Comparison of ENCODE assay signal across 7 mouse cellular contexts in the genomic region with DNA sequence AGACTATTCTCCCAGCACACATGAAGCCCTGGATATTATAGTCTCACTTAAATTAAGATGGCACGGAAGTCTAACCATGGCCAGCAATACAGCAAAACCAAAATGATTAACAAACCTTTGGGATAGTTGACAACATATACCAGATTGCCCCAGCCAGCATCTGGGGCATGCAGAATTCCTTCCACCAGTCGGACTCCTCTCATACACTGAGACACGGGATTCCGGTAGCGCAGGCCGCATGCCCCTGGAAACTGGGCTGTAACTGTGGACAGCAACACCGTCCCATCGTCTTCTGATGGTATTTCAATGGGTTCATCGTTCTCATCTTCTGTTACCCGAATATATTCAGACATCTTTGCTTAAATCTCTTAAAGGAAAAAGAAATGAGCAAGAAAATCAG. TPM values are rescaled to one million over a fixed set of nuclear protein-coding genes. Genes with fewer than 3 reads are reported as not detected.
A peak's percentile ranks its signal among the peaks of the same experiment; 100 is the strongest.
DNase-seq lines count a peak whose midpoint lies in the region; ATAC-seq lines count a peak whose summit lies in the region.

No protein-coding gene starts in this region.

- H3K4me3 ChIP-seq in megakaryocyte, embryonic 14.5 days (replicated peaks), result peak overlapping the region; percentile 81
- H3K4me3 ChIP-seq in forebrain, embryonic 14.5 days (ENCODE audit: low read depth, low read length), result peak overlapping the region; percentile 100; the same call in 1 of the 2 replicates
- H3K4me3 ChIP-seq in liver, embryonic 12.5 days, result peak overlapping the region; percentile 86

- peaks cover 48% of the 10 kb centered on the region for H3K4me1 ChIP-seq in megakaryocyte, embryonic 14.5 days
- peaks cover 10% of the 10 kb centered on the region for H3K4me1 ChIP-seq in forebrain, embryonic 14.5 days (ENCODE audit: control insufficient read depth, insufficient read depth, low read length)
- peaks cover 41% of the 10 kb centered on the region for H3K4me1 ChIP-seq in liver, embryonic 12.5 days

- H3K9me3 ChIP-seq in megakaryocyte, embryonic 14.5 days, result no peaks in the 10 kb centered on the region
- H3K9me3 ChIP-seq in forebrain, embryonic 14.5 days (replicated peaks; ENCODE audit: control insufficient read depth, low read length), result no peaks in the 10 kb centered on the region
- no peaks in the 10 kb centered on the region for H3K9me3 ChIP-seq in liver, embryonic 12.5 days (replicated peaks)

- WGBS in forebrain, embryonic 14.5 days, result 87% methylated on average over 10 of the region's 10 CpGs
- 73% methylated on average over 10 of the region's 10 CpGs for WGBS in liver, embryonic 12.5 days (ENCODE audit: insufficient replicate concordance)

- peak overlapping the region; percentile 91 for H3K4me2 ChIP-seq in forebrain, embryonic 14.5 days (ENCODE audit: low read length)
- H3K4me2 ChIP-seq in liver, embryonic 12.5 days, result peak overlapping the region; percentile 91

- no peak for ATAC-seq in megakaryocyte, adult 5-6 weeks (ENCODE audit: poor library complexity, severe bottlenecking)
- no peak for ATAC-seq in forebrain, embryonic 14.5 days
- no peak for ATAC-seq in liver, embryonic 12.5 days

- H3K9ac ChIP-seq in forebrain, embryonic 14.5 days (ENCODE audit: low read length), result no peak overlapping the region
- H3K9ac ChIP-seq in liver, embryonic 12.5 days, result peak overlapping the region; percentile 98

- H3K36me3 ChIP-seq in megakaryocyte, embryonic 14.5 days (replicated peaks; ENCODE audit: low read length), result peaks cover 53% of the 10 kb centered on the region
- H3K36me3 ChIP-seq in forebrain, embryonic 14.5 days (ENCODE audit: control insufficient read depth, insufficient read depth, low read length), result peaks cover 51% of the 10 kb centered on the region
- peaks cover 53% of the 10 kb centered on the region for H3K36me3 ChIP-seq in liver, embryonic 12.5 days

- no peaks in the 10 kb centered on the region for H3K27me3 ChIP-seq in megakaryocyte, embryonic 14.5 days (replicated peaks)
- no peaks in the 10 kb centered on the region for H3K27me3 ChIP-seq in forebrain, embryonic 14.5 days (replicated peaks; ENCODE audit: control insufficient read depth, insufficient read depth, low read length)
- H3K27me3 ChIP-seq in liver, embryonic 12.5 days (replicated peaks), result no peaks in the 10 kb centered on the region

- no peak for DNase-seq in forebrain, embryonic 14.5 days (ENCODE audit: low spot score)
- DNase-seq in adrenal gland, postnatal 4 days (ENCODE audit: low spot score in 2 of 2), result no peak
- no peak for DNase-seq in embryo, embryonic 11 days
- DNase-seq in kidney, adult 8-10 months, result no peak

- H3K27ac ChIP-seq in forebrain, embryonic 14.5 days (ENCODE audit: low read depth, low read length), result no peak overlapping the region
- H3K27ac ChIP-seq in liver, embryonic 12.5 days, result peak overlapping the region; percentile 7; the same call in 1 of the 2 replicates

RNA-seq across cellular contexts. Expression of a gene that starts 1.8 kb away (rescaled TPM):
- polyA plus RNA-seq in megakaryocyte, embryonic 14.5 days (2012; ENCODE audit: insufficient read depth, low replicate concordance), result 18.5 TPM in 1 of 2 replicates, not detected in the other
- 193 and 196 TPM in 2 replicates for total RNA-seq in megakaryocyte, adult 5-6 weeks (2015)
- 339 and 406 TPM in 2 replicates for total RNA-seq in megakaryocyte, adult 5-6 weeks (2017)
- polyA plus RNA-seq in forebrain, embryonic 14.5 days (2014; fragmentation: Nextera tagmentation; extraction: Ambion mirVana), result 127 and 131 TPM in 2 replicates
- polyA plus RNA-seq in liver, embryonic 12.5 days (2016; fragmentation: Nextera tagmentation; extraction: Ambion mirVana), result 220 and 226 TPM in 2 replicates
- total RNA-seq in adrenal gland, postnatal 4 days (2021), result 100 to 1,000 TPM; 280 to 349 TPM

RNA-seq across cellular contexts. Expression of a gene that starts 18.1 kb away (rescaled TPM):
- polyA plus RNA-seq in megakaryocyte, embryonic 14.5 days (2012; ENCODE audit: insufficient read depth, low replicate concordance), result not detected in 2 replicates
- 0.23 and 0.29 TPM in 2 replicates for total RNA-seq in megakaryocyte, adult 5-6 weeks (2015)
- not detected in 2 replicates for total RNA-seq in megakaryocyte, adult 5-6 weeks (2017)
- not detected in 2 replicates for polyA plus RNA-seq in forebrain, embryonic 14.5 days (2014; fragmentation: Nextera tagmentation; extraction: Ambion mirVana)
- polyA plus RNA-seq in liver, embryonic 12.5 days (2016; fragmentation: Nextera tagmentation; extraction: Ambion mirVana), result not detected in 2 replicates
- under 1 TPM; 0.37 to 0.42 TPM for total RNA-seq in adrenal gland, postnatal 4 days (2021)

RNA-seq across cellular contexts. Expression of a gene that starts 22.7 kb away (rescaled TPM):
- not detected in 2 replicates for polyA plus RNA-seq in megakaryocyte, embryonic 14.5 days (2012; ENCODE audit: insufficient read depth, low replicate concordance)
- total RNA-seq in megakaryocyte, adult 5-6 weeks (2015), result 0.21 TPM in 1 of 2 replicates, not detected in the other
- 0.77 TPM in 1 of 2 replicates, not detected in the other for total RNA-seq in megakaryocyte, adult 5-6 weeks (2017)
- polyA plus RNA-seq in forebrain, embryonic 14.5 days (2014; fragmentation: Nextera tagmentation; extraction: Ambion mirVana), result 0.25 TPM in 1 of 2 replicates, not detected in the other
- 7.7 and 8.5 TPM in 2 replicates for polyA plus RNA-seq in liver, embryonic 12.5 days (2016; fragmentation: Nextera tagmentation; extraction: Ambion mirVana)
- total RNA-seq in adrenal gland, postnatal 4 days (2021), result 10 to 100 TPM in 1 of 2 experiments, 1 to 10 TPM in 1; 1.1 to 14.8 TPM

RNA-seq across cellular contexts. Expression of a gene that starts 33.7 kb away (rescaled TPM):
- polyA plus RNA-seq in megakaryocyte, embryonic 14.5 days (2012; ENCODE audit: insufficient read depth, low replicate concordance), result 215 and 385 TPM in 2 replicates
- total RNA-seq in megakaryocyte, adult 5-6 weeks (2015), result 21.0 and 27.3 TPM in 2 replicates
- total RNA-seq in megakaryocyte, adult 5-6 weeks (2017), result 4.7 and 8.5 TPM in 2 replicates
- polyA plus RNA-seq in forebrain, embryonic 14.5 days (2014; fragmentation: Nextera tagmentation; extraction: Ambion mirVana), result 168 and 179 TPM in 2 replicates
- 358 and 387 TPM in 2 replicates for polyA plus RNA-seq in liver, embryonic 12.5 days (2016; fragmentation: Nextera tagmentation; extraction: Ambion mirVana)
- total RNA-seq in adrenal gland, postnatal 4 days (2021), result 10 to 100 TPM; 55.9 to 60.3 TPM
